Mouse (Mus musculus) left cerebral cortex, adult 8-10 months (tissue): Measurements from ENCODE around the gene Mterf1b. TPM values are rescaled to one million over a fixed set of nuclear protein-coding genes. Genes with fewer than 3 reads are reported as not detected.

Experiments used
- DNase-seq, 2 experiments: peaks; one replicate each; pipeline ENCODE4 v3.0.0; 2022; ENCODE audit warnings: low spot score in 2 of 2
- total RNA-seq, 4 experiments: library from RNA; stranded (reverse); gene quantifications; 2 replicates each; pipeline ENCODE4 v1.2.4; 2022

Gene Mterf1b
- total RNA-seq, 4 experiments from 2014 or later: 4.8 to 6.3 (median 5.8) TPM

- no peak for DNase-seq
These were observed 48.0 kb downstream of the Mterf1b start for GRCm38 (mm10) chr5:4240120-4240519.

- DNase-seq: no peak
These were observed 52.8 kb downstream of the Mterf1b start for GRCm38 (mm10) chr5:4245004-4245403.

- DNase-seq: no peak
These were observed 53.9 kb downstream of the Mterf1b start for GRCm38 (mm10) chr5:4246095-4246494.

Other genes with a start within 250 kb of the Mterf1b start
- gene Cyp51, start 87.6 kb upstream of the Mterf1b start, total RNA-seq: 10 to 100 TPM; 38.6 to 53.1 (median 46.4) TPM